Mouse (Mus musculus) adrenal gland (tissue): Measurements from ENCODE around the gene 9030624G23Rik.
"Not testable (repeated sequence)": the region's sequence is repeated elsewhere in the genome, so short reads cannot be mapped to it uniquely, and the experiment has no call there.

Experiments used
- intact Hi-C: fragments of 180-260 bp; cut with DNase I; formaldehyde crosslinking; loops from one replicate; pipeline ENCODE4 v1.15.1; 2025
- long read RNA-seq, 2 experiments: library from polyadenylated mRNA; unstranded; transcript quantifications; one replicate each; pipeline ENCODE4 v2.0.0; 2020; ENCODE audit warnings: borderline replicate concordance in 1 of 2; ENCODE audit not compliant: insufficient replicate concordance in 1 of 2

Gene 9030624G23Rik
- long read RNA-seq, experiment 1, result 0 reads
- long read RNA-seq, experiment 2, partial matches to known transcripts, result 0 of 1 reads
- long read RNA-seq, experiment 2, other reads (novel, unspliced or antisense), result 0 of 1 reads

DNA sequence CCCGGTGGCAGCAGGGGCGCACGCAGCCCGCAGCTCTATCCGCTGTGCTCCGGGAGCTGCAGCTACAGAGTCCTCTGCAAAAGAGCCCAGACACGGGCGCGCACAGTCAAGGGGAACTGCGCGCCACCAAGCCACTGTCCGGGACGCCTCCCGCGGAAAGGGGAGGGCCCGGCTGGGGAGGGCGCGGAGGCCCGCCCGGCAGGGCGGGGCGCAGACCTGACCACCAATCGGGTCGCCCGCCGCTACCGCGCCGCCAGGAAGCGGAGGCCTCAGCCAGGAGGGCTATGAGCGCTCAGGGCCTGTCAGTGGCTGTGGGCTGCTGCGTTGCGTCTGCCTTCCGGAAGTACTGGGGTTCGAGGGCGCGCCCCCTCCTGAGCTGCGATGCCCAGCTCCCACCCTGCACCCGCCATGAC is at the start of gene 9030624G23Rik:
Gene 9030624G23Rik (minus strand): TSS at position 139 of the 413 bp plus-strand sequence.
- intact Hi-C loops, result not testable (repeated sequence)

- intact Hi-C loops, result not testable (repeated sequence)
These were observed 13.9 kb downstream of the 9030624G23Rik start for GRCm38 (mm10) chr12:24083096-24083495.
